Mouse (Mus musculus) kidney, embryonic 14.5 days (tissue): ENCODE measurements around the gene Isy1. TPM values are rescaled to one million over a fixed set of nuclear protein-coding genes. Genes with fewer than 3 reads are reported as not detected.

ENCODE experiments used
- ATAC-seq: fragments of 200-750 bp; cut with Nextera tagmentation; 2 replicates; pipeline ENCODE4 v1.8.0; 2017; ENCODE audit warnings: moderate number of reproducible peaks, mild to moderate bottlenecking, moderate TSS enrichment, moderate library complexity; ENCODE audit not compliant: low FRiP score, low TSS enrichment
- H3K27ac ChIP-seq: fragments of 300-500 bp; sonication (generic); 2 replicates; pipeline ENCODE4 v1.5.1; 2014; ENCODE audit warnings: low read depth, mild to moderate bottlenecking, low read length, moderate library complexity, mixed read lengths
- H3K27me3 ChIP-seq: fragments of 300-500 bp; sonication (generic); 2 replicates; pipeline ENCODE4 v1.6.1; 2014; ENCODE audit warnings: mild to moderate bottlenecking, low read length; ENCODE audit not compliant: control insufficient read depth, insufficient read depth
- H3K36me3 ChIP-seq: fragments of 300-500 bp; sonication (generic); 2 replicates; pipeline ENCODE4 v1.6.1; 2014; ENCODE audit warnings: low read length, mixed read lengths; ENCODE audit not compliant: control insufficient read depth, insufficient read depth
- H3K4me1 ChIP-seq: fragments of 300-500 bp; sonication (generic); 2 replicates; pipeline ENCODE4 v1.6.1; 2014; ENCODE audit warnings: low read length, mixed read lengths; ENCODE audit not compliant: control insufficient read depth, insufficient read depth
- H3K4me2 ChIP-seq: fragments of 300-500 bp; sonication (generic); replicated peaks from 2 replicates; pipeline ENCODE4 v1.6.1; 2014; ENCODE audit warnings: low read depth, mild to moderate bottlenecking, low read length
- H3K4me3 ChIP-seq: fragments of 300-500 bp; sonication (generic); 2 replicates; pipeline ENCODE4 v1.5.1; 2014; ENCODE audit warnings: mild to moderate bottlenecking, low read length
- H3K9ac ChIP-seq: fragments of 300-500 bp; sonication (generic); 2 replicates; pipeline ENCODE4 v1.6.1; 2014; ENCODE audit warnings: low read depth, mild to moderate bottlenecking, low read length, moderate library complexity
- H3K9me3 ChIP-seq: fragments of 300-500 bp; sonication (generic); 2 replicates; pipeline ENCODE4 v1.6.1; 2016; ENCODE audit warnings: low read length; ENCODE audit not compliant: control insufficient read depth
- WGBS: fragments of 180-500 bp; shearing (Covaris S2); extraction: QIAGEN DNeasy Blood & Tissue Kit; methylation state at CpG from one replicate; pipeline ENCODE4 v1.1.7; 2014; 5-methylcytosine and 5-hydroxymethylcytosine counted together
- polyA plus RNA-seq: library from polyadenylated mRNA; unstranded; fragments of >200 nt; fragmentation: Nextera tagmentation; extraction: Ambion mirVana; gene quantifications from 2 replicates; pipeline ENCODE4 v1.2.1, GENCODE M21; 2014

Gene Isy1
- polyA plus RNA-seq, 1 experiment from 2014 or later, result 63.5 TPM

DNA sequence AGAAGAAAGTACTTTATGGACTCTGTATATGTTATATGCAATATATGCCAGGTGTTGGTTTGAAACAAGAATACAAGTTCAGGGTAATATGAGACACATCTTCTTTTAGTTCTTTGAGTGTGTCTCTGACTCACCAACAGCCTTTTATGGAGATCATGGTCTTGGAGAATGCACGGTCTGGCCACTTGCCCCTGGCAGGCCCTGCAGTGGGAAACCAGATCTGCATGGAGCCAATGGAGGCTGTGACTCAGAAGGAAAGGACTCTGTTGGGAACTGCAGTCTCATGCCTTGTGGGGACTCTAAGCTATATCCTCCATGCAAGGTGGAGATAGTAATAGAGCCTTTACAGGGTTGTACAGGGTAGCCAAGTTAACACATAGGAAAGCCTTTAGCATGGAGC lies 36.5 kb upstream of the Isy1 start:
- no peaks in the 10 kb centered on the region for H3K9me3 ChIP-seq
- H3K36me3 ChIP-seq, result no peaks in the 10 kb centered on the region
- no peak overlapping the region for H3K4me3 ChIP-seq
- no peak overlapping the region for H3K9ac ChIP-seq
- H3K27me3 ChIP-seq, result no peaks in the 10 kb centered on the region
- no peak for ATAC-seq
- no peak overlapping the region for H3K27ac ChIP-seq
- H3K4me1 ChIP-seq, result no peaks in the 10 kb centered on the region
- 77% methylated on average over 1 of the region's 1 CpGs for WGBS
- no peak overlapping the region for H3K4me2 ChIP-seq

DNA sequence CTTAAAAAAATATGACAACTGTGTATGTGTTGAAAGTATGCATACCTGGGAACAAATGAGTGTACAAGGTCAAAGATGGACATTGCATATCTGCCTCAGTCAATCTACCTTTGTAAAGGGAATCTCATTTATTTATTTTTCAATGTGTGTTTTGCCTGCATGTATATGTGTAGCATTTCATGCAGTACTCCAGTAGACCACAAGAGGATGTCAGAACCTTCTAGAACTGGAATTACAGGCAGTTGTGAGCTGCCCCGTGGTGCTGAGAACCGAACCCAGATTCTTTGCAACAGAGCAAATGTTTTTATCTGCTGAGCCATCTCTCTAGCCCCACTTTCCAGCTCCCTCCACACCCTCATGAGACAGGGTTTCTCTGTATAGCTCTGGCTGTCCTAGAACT lies 35.4 kb upstream of the Isy1 start:
- whole genome bisulfite sequencing, result 94% methylated on average over 2 of the region's 2 CpGs
- Histone ChIP-seq H3K27ac (no peak overlapping the region), H3K9ac (no peak overlapping the region), H3K4me2 (no peak overlapping the region), H3K4me3 (no peak overlapping the region), H3K36me3 (no peaks in the 10 kb centered on the region), H3K27me3 (no peaks in the 10 kb centered on the region), H3K9me3 (no peaks in the 10 kb centered on the region), H3K4me1 (no peaks in the 10 kb centered on the region)
- no peak for ATAC-seq

DNA sequence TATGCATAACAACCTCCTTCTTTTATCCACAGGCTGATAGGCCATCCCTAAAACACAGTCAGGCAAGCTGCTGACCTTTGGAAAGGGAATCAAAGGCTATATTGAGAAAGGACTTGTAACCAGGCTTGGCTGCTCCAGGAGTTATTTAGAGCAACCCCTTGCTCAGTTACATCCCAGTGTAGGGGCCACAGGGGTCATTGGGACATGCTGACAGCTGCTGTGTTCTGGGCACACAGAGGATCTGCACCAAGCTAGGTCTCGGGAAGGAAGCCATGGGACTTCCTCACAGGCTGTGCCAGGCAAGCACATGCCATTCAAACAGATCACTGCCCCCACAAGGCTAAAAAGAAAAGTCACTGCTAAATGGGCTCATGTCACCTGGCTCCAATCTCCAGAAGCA lies 34.5 kb upstream of the Isy1 start:
- Histone ChIP-seq H3K4me2 (no peak overlapping the region), H3K27me3 (no peaks in the 10 kb centered on the region), H3K27ac (no peak overlapping the region), H3K4me3 (no peak overlapping the region), H3K9ac (no peak overlapping the region), H3K4me1 (no peaks in the 10 kb centered on the region), H3K9me3 (no peaks in the 10 kb centered on the region), H3K36me3 (no peaks in the 10 kb centered on the region)
- ATAC-seq, result no peak
- 40% methylated on average over 1 of the region's 1 CpGs for WGBS

DNA sequence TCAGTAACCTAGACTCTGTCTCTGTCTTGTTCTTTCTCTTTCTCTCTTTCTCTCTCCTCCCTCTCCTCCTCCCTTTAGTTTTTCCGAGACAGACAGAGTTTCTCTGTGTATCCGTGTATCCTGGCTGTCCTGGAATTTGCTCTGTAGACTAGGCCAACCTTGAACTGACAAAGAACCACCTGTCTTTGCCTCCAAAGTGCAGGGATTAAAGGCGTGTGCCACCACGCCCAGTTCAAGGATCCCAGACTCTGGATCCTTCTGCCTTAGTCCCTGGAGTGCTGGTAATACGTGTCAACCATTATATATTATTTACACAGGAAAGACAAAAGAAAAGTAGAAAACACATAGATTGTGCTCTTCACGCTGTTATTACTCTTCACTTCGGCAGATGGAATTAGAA lies 32.6 kb upstream of the Isy1 start:
- ATAC-seq, result no peak
- no peak overlapping the region for H3K4me2 ChIP-seq
- no peak overlapping the region for H3K27ac ChIP-seq
- no peak overlapping the region for H3K9ac ChIP-seq
- H3K4me1 ChIP-seq, result no peaks in the 10 kb centered on the region
- H3K27me3 ChIP-seq, result no peaks in the 10 kb centered on the region
- no peaks in the 10 kb centered on the region for H3K9me3 ChIP-seq
- no peak overlapping the region for H3K4me3 ChIP-seq
- 90% methylated on average over 7 of the region's 7 CpGs for WGBS
- H3K36me3 ChIP-seq, result no peaks in the 10 kb centered on the region

DNA sequence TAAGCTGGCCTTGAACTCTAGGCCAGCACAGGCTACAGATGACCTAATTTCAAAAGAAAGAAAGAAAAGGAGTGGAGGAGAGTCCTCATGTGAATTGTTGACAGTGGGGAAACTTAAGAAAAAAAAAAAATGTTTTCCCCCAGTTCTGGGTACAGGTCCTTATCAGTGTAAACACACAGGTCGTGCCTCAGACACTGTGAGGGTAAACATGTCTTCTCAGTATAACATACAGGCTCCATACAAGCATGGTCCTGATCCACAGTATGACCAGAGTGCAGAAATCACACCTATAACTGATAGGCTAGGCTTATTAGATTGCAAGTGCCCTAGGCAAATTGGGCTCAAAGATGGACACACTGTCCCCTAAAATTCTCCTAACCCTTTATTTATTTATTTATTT lies 31.8 kb upstream of the Isy1 start:
- no peak overlapping the region for H3K27ac ChIP-seq
- ATAC-seq, result no peak
- H3K9me3 ChIP-seq, result no peaks in the 10 kb centered on the region
- no peak overlapping the region for H3K9ac ChIP-seq
- H3K4me1 ChIP-seq, result no peaks in the 10 kb centered on the region
- no peak overlapping the region for H3K4me3 ChIP-seq
- WGBS, result 72% methylated on average over 1 of the region's 1 CpGs
- H3K4me2 ChIP-seq, result no peak overlapping the region
- no peaks in the 10 kb centered on the region for H3K36me3 ChIP-seq
- H3K27me3 ChIP-seq, result no peaks in the 10 kb centered on the region

DNA sequence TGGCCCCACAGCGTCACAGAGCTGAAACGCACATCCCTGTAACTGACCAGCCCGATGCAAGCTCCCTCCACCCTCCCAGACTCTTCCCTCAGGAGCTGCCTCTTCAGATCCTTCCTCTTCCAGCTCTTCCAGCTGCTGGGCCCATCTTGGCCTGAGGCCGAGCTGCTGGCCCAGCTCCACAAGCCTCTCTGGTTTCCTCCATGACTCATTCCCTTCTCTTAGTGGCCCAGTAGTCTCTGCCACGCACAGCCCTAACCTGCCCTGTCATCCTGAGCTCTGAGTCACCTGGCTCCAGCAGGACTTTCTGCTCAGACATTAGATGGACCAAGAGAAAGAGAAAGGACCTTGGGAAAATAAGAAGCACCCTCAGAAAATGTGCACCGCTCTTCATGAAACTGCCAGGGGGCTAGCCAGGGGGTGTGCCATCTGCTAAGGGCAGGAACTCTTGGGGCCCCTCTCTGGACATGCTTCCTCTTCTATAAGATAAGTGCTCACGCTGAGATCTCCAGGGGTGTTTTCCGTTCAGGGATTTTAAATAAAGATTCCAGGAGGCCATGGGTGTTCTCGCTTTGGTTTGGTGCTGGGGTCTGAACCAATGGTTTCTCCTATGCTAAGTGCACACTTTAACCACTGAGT lies 30.4 kb upstream of the Isy1 start:
- no peaks in the 10 kb centered on the region for H3K36me3 ChIP-seq
- no peak overlapping the region for H3K4me2 ChIP-seq
- ATAC-seq, result no peak
- H3K9ac ChIP-seq, result no peak overlapping the region
- no peaks in the 10 kb centered on the region for H3K9me3 ChIP-seq
- H3K4me3 ChIP-seq, result no peak overlapping the region
- no peaks in the 10 kb centered on the region for H3K4me1 ChIP-seq
- WGBS, result 77% methylated on average over 9 of the region's 9 CpGs
- H3K27ac ChIP-seq, result no peak overlapping the region
- no peaks in the 10 kb centered on the region for H3K27me3 ChIP-seq

DNA sequence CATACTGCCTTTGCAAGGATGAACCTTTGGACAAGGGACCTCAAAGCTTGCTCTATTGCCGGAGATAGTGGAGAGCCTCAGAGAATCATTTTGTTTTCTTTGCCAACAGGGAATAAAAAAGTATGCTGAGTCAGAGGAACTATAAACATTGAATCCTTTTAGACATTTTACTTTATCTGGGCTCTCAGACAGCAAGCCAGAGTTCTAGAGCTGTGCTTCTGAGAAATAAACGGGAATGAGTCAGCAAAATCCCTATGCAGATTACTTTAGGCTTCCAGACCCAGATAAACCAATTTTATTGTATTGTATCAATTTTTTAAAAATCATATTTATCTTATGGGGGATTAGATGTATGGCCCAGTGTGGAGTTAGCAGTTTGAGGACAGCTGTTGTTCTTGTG lies 28.7 kb upstream of the Isy1 start:
- WGBS, result 77% methylated on average over 2 of the region's 2 CpGs
- Histone ChIP-seq H3K36me3 (no peaks in the 10 kb centered on the region), H3K27me3 (no peaks in the 10 kb centered on the region), H3K4me1 (no peaks in the 10 kb centered on the region), H3K9ac (no peak overlapping the region), H3K4me2 (no peak overlapping the region), H3K4me3 (no peak overlapping the region), H3K9me3 (no peaks in the 10 kb centered on the region), H3K27ac (no peak overlapping the region)
- ATAC-seq, result no peak

DNA sequence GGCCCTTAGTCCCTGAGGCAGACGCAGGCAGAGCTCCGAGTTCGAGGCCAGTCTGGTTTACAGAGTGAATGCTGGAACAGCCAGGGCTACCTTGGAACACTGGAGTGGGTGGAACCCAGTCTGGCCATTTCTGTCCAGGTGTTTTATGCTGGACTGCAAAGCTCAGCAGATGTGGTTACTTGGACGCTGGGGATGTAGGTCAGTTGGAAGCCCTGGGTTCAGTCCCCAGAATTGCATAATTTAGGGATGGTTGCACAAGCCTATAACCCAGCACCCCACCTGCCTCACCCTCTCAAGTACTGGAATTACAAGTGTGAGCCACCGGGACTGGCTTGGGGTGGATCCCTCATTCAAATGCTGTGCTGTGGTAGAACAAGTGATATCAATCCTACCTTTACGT lies 27.6 kb upstream of the Isy1 start:
- no peaks in the 10 kb centered on the region for H3K27me3 ChIP-seq
- H3K4me2 ChIP-seq, result no peak overlapping the region
- ATAC-seq, result no peak
- 79% methylated on average over 6 of the region's 6 CpGs for WGBS
- H3K9ac ChIP-seq, result no peak overlapping the region
- no peak overlapping the region for H3K4me3 ChIP-seq
- no peak overlapping the region for H3K27ac ChIP-seq
- no peaks in the 10 kb centered on the region for H3K9me3 ChIP-seq
- no peaks in the 10 kb centered on the region for H3K4me1 ChIP-seq
- no peaks in the 10 kb centered on the region for H3K36me3 ChIP-seq

DNA sequence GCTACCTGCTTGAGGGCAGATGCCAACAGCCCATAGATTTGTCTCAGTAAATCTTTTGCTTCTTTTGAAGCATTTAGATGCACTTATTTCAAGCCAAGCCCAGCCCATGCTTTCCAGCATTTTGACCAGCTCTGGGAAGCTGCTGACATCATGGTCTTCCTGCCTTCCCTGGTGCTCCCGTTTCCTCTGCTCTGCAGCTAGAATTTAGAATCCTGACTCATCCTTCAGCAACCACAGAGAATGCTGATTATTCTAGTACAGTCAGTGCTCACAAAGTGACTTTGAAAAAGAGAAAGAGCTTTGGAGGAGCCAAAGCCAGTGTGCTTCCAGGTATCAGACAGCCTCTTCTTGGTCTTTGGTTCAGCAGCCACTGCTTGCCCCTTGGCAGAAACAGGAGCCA lies 18.5 kb upstream of the Isy1 start:
- no peak overlapping the region for H3K4me2 ChIP-seq

More for the DNA sequence above, 18.5 kb upstream of the Isy1 start:
- Histone ChIP-seq H3K9me3 (no peaks in the 10 kb centered on the region), H3K27ac (no peak overlapping the region), H3K36me3 (no peaks in the 10 kb centered on the region), H3K27me3 (no peaks in the 10 kb centered on the region), H3K4me3 (no peak overlapping the region), H3K4me1 (no peaks in the 10 kb centered on the region), H3K9ac (no peak overlapping the region)
- 47% methylated on average over 1 of the region's 1 CpGs for WGBS
- no peak for ATAC-seq
